Mouse (Mus musculus) adrenal gland, postnatal 36 days (tissue): ENCODE measurements around the gene Mrps18c. TPM values are rescaled to one million over a fixed set of nuclear protein-coding genes. Genes with fewer than 3 reads are reported as not detected.

ENCODE experiments used
- DNase-seq, 2 experiments: peaks; one replicate each; pipeline ENCODE4 v3.0.0; 2021; ENCODE audit warnings: mixed read lengths in 1 of 2
- total RNA-seq, 2 experiments: library from RNA; stranded (reverse); gene quantifications; 2 replicates each; pipeline ENCODE4 v1.2.3; 2021

The Mrps18c gene
- total RNA-seq, 2 experiments from 2014 or later = 84.3 to 105 TPM

DNA sequence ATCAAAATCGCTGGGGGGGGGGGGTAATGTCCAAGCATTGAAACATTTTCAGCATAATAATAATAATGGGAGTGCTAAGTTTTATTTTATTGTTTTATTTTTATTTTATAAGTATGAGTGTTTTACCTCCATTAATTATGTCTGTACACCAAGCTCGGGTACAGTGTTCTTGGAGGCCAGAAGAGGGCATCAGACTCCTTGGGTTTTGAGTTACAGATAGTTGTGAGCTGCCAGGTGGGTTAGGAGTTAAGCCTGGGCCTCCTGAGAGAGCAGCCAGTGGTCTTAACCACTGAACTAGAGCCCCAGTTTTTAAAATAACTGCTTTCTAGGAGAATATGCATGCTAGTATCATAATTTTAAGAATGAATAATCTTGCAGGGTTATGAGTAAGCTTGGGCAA is 27.5 kb downstream of the Mrps18c start:
- DNase-seq = no peak

DNA sequence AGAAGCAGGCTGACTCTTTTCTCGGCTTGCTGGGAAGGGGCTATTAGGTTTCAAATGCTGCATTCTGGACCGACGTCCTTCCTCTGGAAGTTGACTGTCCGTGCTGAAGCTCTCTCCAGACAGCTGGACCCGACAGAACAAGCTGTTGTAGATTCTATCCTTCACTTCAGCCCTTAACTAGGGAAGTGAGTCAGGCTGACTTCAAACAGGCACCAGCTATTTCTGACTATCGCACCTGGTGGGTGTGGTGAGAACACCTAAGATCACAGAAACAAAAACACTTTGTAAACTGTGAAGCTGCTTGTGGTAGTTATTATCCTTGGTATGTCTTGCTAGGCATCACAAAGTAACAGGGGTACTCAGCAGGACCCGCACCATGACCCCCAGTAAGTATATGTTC is 28.1 kb downstream of the Mrps18c start:
- DNase-seq = no peak

DNA sequence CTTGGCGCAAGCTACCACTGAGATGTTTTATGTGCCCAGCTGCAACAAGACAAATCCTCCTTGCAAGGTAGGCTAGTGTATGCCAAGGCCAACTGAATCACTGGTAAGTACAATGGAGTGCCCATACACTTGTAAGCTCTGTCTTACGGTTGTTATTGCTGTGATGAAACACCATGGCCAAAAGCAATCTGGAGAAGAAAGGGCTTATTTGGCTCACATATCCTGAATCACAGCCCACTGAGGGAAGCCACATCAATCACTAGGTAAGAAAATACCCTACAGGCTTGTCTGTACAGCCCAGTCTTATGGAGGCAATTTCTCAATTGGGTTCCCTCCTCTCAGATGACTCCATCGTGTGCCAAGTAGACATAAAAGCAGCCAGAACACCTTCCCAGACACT is 30.3 kb downstream of the Mrps18c start:
- DNase-seq = no peak

DNA sequence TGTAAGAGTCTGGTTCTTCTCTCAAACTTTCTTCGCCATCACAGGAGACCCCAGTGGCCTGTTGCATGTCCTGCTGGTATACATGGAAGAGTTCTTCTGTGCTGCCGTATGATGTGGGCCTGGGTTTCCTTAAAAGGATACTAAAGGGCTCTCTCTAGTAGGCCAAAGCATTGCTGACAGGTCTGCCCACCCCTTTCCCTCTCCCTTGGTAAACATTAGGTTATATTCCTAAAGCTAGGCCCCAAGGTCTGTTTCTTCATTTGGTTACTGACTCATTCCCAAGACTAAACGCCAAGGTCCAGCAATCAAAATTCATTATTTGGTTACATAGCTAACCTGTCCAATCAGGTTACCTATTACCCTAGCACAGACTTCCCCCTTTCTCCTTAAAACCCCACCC is 34.3 kb downstream of the Mrps18c start:
- no peak for DNase-seq

DNA sequence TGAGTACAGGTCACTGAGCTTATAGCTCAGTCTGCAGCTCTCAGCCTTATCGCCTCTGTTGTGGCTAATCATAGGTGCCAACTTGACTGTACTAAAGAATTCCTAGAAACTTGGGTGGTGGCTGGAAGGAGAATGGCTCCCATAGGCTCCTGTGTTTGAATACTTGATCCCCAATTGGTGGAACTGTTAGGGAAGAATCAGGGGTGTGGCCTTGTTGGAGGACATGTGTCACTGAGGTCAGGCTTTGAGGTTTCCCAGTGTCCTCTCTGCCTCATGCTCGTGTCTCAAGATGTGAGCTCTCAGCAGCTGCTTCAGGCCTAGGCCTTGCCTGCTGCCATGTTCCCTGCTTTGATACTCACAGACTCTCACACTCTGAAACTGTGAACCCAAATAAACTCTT is 35.4 kb downstream of the Mrps18c start:
- no peak for DNase-seq

DNA sequence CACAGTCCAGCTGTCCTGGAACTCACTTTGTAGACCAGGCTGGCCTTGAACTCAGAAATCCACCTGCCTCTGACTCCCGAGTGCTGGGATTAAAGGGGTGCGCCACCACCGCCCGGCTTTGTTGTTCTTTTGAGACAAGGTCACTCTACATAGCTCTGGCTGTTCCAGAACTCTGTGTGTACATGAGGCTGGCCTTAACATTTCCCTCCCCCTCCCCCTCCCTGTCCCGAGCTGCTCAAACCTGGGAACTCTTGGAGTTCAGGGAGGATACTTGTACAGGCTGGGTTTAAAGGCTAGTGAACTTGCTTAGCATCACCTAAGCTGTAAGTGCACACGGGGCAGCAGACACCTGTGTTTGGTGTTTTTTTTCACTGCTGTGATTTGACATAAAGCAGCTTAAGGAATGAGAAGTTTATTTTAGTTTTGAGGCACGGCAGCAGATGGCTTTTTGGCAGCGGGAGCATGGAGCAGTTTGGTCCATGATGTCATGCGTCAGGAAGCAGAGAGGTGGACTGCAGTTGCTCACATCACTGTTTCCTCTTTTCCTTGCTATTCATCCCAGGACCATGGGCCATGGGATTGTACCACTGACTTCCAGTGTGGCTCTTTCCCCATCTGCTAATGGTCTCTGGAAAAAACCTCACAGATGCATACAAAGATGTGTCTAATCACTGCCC is 37.6 kb downstream of the Mrps18c start:
- peak in 1 of 2 experiments; percentile 29 for DNase-seq

DNA sequence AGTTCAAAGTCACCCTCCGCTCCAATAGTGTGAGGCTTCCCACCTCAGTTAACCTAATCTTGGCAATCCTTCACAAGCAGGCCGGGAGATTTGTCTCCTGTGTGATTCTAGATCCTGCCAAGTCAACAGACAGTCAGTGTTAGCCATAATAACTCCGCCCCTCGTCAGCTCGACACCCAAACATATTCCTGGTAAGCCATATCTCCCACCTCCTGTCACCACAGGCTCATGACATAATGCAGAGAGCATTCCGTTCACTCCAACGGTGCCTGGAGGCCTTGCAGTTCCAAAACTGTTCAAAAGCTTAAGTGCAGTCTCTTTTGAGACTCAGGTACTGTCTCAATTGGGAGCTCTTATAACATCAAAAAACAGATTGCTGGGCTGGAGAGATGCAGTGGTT is 39.5 kb downstream of the Mrps18c start:
- no peak for DNase-seq

DNA sequence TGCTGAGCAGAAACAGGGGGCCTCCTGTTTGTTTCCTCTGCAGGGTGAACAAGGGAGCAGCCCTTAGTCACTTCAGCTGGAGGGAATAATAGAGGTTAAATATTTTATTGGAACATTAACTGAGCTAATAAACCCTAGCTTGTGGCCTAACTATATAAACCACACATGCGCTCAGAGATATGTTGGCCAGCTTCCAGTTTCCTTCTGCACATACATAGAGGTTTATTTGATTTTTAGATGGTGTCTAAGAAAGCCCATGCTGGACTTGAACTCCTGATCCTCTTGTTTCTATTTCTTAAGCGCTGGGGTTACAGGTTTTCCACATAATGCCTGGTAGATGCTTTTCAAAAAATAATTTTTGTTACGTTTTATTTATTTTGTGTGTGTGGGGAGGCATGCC is 46.1 kb downstream of the Mrps18c start:
- DNase-seq = no peak

DNA sequence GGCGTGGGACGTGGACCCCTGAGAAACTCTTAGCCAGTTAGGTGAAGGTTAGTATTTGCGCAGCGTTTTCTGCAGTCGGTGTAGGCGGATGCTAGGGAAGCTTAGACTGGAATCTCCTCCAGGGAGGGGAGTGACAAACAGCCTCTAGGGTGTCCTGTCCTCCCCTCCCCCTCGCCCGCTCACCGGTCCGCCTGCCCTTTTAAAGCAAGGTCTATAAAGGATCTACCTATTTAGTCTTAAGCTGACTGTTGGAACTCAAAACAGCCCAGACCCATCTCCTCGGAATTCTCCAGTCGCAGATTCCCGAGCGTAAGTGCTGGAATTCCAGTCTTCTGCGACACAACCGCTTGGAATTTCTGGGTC is 47.0 kb downstream of the Mrps18c start, which contains the start of gene Gpat3:
Gene Gpat3 (plus strand): TSS at position 229 of the 363 bp plus-strand sequence.
- DNase-seq = peak; percentile 50 to 72

DNA sequence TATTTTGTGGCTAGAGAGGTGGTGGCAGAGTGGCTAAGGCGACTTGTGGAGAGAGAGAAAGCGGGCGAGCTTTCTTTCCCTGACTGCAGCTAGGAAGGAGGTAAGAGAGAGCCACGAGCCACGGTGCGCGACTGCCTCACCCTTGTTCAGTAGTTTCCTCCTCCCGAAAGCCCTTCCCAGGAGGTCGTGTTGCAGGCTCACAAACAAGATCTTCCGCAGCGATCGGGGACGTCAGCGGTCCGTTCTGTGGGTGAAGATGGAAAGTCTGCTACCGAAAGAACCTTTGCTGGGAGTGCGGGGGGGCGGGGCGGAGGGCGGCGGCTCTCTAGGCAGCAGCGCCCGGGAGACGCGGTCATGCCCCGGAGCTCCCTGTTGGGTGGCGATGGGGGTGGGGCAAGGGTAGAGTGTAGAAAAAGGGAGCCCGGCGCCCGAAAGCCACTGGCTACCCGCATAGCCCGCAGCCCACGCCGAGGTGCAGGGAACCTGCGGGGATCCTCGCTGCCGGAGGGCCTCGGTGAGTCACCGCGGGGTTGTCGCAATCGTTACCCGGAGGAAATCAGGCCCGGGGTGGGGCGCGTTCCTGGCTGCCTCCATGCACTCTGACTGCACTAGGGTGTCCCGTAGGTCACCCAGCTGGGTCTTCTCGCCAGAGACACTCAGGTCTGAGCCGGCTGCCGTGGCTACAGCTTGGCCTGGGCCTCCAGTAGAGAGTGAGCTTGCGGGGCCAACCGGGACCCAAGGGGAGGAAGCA is 47.6 kb downstream of the Mrps18c start:
- DNase-seq = peak; percentile 87 to 89

DNA sequence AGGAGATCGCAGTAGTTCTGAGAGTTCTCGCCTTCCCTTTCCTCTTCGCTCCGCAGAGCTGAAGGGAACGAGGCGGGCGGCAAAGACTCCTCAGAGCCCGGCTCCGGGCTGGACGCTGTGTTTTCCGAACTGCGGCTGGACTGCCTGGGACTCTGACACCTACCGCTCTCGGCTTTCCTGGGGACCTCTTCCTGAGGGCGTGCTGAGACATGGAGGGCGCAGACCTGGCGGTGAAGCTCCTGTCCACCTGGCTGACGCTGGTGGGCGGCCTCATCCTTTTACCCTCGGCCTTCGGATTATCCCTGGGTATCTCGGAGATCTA is 48.1 kb downstream of the Mrps18c start:
- DNase-seq = no peak

DNA sequence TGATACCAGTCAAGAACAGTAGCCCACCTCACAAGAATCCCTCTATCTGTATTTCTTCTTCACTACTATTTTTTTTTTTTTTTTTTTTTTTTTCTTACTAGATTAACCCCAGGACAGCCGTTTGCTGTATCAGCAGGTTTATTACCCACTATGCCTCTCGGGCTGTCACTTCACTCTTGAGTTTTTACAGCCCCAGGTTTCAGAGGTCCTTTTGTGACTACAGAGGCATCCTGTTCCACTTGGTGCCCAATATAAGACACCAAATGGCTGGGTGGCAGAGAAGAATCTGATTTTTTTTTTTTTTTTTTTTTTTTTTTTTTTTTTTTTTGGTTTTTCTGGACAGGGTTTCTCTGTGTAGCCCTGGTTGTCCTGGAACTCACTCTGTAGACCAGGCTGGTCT is 48.7 kb downstream of the Mrps18c start:
- no peak for DNase-seq

DNA sequence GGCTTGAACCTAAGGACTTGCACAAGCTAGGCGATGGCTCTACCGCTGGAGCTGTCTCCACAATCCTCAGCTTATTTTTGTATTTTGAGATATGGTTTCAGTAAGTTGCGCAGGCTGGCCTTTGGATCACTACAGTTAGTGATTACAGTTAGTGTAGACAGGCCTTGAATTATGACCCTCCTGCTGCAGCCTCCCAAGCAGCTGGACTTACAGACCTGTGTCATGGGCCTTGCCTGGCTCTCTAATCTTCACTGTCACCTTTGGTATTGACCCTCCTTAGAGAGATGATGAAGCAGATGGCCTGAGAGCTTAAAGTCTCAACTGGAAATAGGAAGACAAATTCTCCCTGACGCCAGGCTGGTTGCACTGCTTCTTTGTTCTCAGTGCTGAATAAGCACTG is 55.5 kb downstream of the Mrps18c start:
- no peak for DNase-seq

Other genes starting within 250 kb of the Mrps18c start
- gene Plac8, start 226.4 kb upstream of the Mrps18c start, total RNA-seq = 10 to 100 TPM in 1 of 2 experiments, 1 to 10 TPM in 1; 7.7 to 15.9 TPM
- gene Coq2, start 123.5 kb upstream of the Mrps18c start, total RNA-seq = 10 to 100 TPM; 68.4 to 72.6 TPM
- gene Hpse, start 78.9 kb upstream of the Mrps18c start, total RNA-seq = 1 to 10 TPM; 1.1 TPM
- gene Helq, start within 50 bp of the Mrps18c start, total RNA-seq = 1 to 10 TPM; 6.1 to 7.5 TPM
- 10 to 100 TPM; 11.5 to 12.7 TPM for gene Abraxas1, start 22.3 kb downstream of the Mrps18c start, total RNA-seq
- 10 to 100 TPM; 14.7 to 15.1 TPM for gene Gpat3, start 47.1 kb downstream of the Mrps18c start, total RNA-seq